Mouse (Mus musculus) stomach, embryonic 16.5 days (tissue): ENCODE data around the gene Prrc2b. TPM values are rescaled to one million over a fixed set of nuclear protein-coding genes. Genes with fewer than 3 reads are reported as not detected.

Experiments used
- ATAC-seq: fragments of 200-750 bp; cut with Nextera tagmentation; 2 replicates; pipeline ENCODE4 v1.8.0; 2017; ENCODE audit warnings: moderate number of reproducible peaks, moderate TSS enrichment; ENCODE audit not compliant: insufficient read depth, low FRiP score
- H3K27ac ChIP-seq: fragments of 300-500 bp; sonication (generic); 2 replicates; pipeline ENCODE4 v1.5.1; 2014; ENCODE audit warnings: low read length
- H3K27me3 ChIP-seq: fragments of 300-500 bp; sonication (generic); 2 replicates; pipeline ENCODE4 v1.6.1; 2014; ENCODE audit warnings: low read length, control low read depth, mixed read lengths; ENCODE audit not compliant: control insufficient read depth, insufficient read depth
- H3K36me3 ChIP-seq: fragments of 300-500 bp; sonication (generic); 2 replicates; pipeline ENCODE4 v1.6.1; 2014; ENCODE audit warnings: low read length; ENCODE audit not compliant: control insufficient read depth, insufficient read depth
- H3K4me1 ChIP-seq: fragments of 300-500 bp; sonication (generic); 2 replicates; pipeline ENCODE4 v1.6.1; 2014; ENCODE audit warnings: low read length, control low read depth, mixed read lengths; ENCODE audit not compliant: control insufficient read depth, insufficient read depth
- H3K4me2 ChIP-seq: fragments of 300-500 bp; sonication (generic); 2 replicates; pipeline ENCODE4 v1.6.1; 2014; ENCODE audit warnings: low read depth, low read length, mixed read lengths
- H3K4me3 ChIP-seq: fragments of 300-500 bp; sonication (generic); replicated peaks from 2 replicates; pipeline ENCODE4 v1.5.1; 2014; ENCODE audit warnings: mild to moderate bottlenecking, low read length
- H3K9ac ChIP-seq: fragments of 300-500 bp; sonication (generic); 2 replicates; pipeline ENCODE4 v1.6.1; 2014; ENCODE audit warnings: low read length
- H3K9me3 ChIP-seq: fragments of 300-500 bp; sonication (generic); replicated peaks from 2 replicates; pipeline ENCODE4 v1.6.1; 2016; ENCODE audit warnings: low read length, control low read depth; ENCODE audit not compliant: control insufficient read depth
- WGBS: fragments of 180-500 bp; shearing (Covaris S2); extraction: QIAGEN DNeasy Blood & Tissue Kit; methylation state at CpG from one replicate; pipeline ENCODE4 v1.1.7; 2014; 5-methylcytosine and 5-hydroxymethylcytosine counted together
- polyA plus RNA-seq: library from polyadenylated mRNA; unstranded; fragments of >200 nt; fragmentation: Nextera tagmentation; extraction: Ambion mirVana; gene quantifications from 2 replicates; pipeline ENCODE4 v1.2.1, GENCODE M21; 2015

Prrc2b gene
- polyA plus RNA-seq, 1 experiment from 2014 or later = 27.3 TPM

GRCm38 (mm10) chr2:32252658-32253057, 101.8 kb downstream of the Prrc2b start:
- 84% methylated on average over 5 of the region's 5 CpGs for WGBS
- Histone ChIP-seq H3K27me3 (no peaks in the 10 kb centered on the region), H3K4me2 (no peak overlapping the region), H3K9me3 (no peaks in the 10 kb centered on the region), H3K27ac (peak overlapping the region; percentile 40; the same call in 1 of the 2 replicates), H3K4me1 (peaks cover 11% of the 10 kb centered on the region; the same call in 1 of the 2 replicates), H3K4me3 (no peak overlapping the region), H3K9ac (no peak overlapping the region), H3K36me3 (0 out of 2 replicates have a peak, but pooled peaks cover 21% of the 10 kb centered on the region)
- ATAC-seq = no peak

- 83% methylated on average over 1 of the region's 1 CpGs for WGBS
- H3K27me3 ChIP-seq = no peaks in the 10 kb centered on the region
- no peak overlapping the region for H3K4me3 ChIP-seq
- no peak overlapping the region; the same call in 1 of the 2 replicates for H3K9ac ChIP-seq
- no peak overlapping the region for H3K4me2 ChIP-seq
- 0 out of 2 replicates have a peak, but pooled peaks cover 14% of the 10 kb centered on the region for H3K36me3 ChIP-seq
- H3K9me3 ChIP-seq = no peaks in the 10 kb centered on the region
- no peak for ATAC-seq
- peaks cover 11% of the 10 kb centered on the region; the same call in 1 of the 2 replicates for H3K4me1 ChIP-seq
- no peak overlapping the region for H3K27ac ChIP-seq
Observed at GRCm38 (mm10) chr2:32253352-32253751, 102.5 kb downstream of the Prrc2b start.

- no peak overlapping the region for H3K4me3 ChIP-seq
- H3K4me1 ChIP-seq = peaks cover 20% of the 10 kb centered on the region
- no peak overlapping the region for H3K9ac ChIP-seq
- ATAC-seq = no peak
- H3K9me3 ChIP-seq = no peaks in the 10 kb centered on the region
- no peak overlapping the region for H3K27ac ChIP-seq
- 0 out of 2 replicates have a peak, but pooled peaks cover 6% of the 10 kb centered on the region for H3K36me3 ChIP-seq
- WGBS = 75% methylated on average over 5 of the region's 5 CpGs
- no peaks in the 10 kb centered on the region for H3K27me3 ChIP-seq
- no peak overlapping the region for H3K4me2 ChIP-seq
Observed at GRCm38 (mm10) chr2:32254563-32254962, 103.7 kb downstream of the Prrc2b start.

- H3K9ac ChIP-seq = no peak overlapping the region
- WGBS = 70% methylated on average over 11 of the region's 11 CpGs
- H3K4me1 ChIP-seq = peaks cover 20% of the 10 kb centered on the region
- 0 out of 2 replicates have a peak, but pooled peaks cover 6% of the 10 kb centered on the region for H3K36me3 ChIP-seq
- H3K4me3 ChIP-seq = no peak overlapping the region
- no peak for ATAC-seq
- no peak overlapping the region for H3K27ac ChIP-seq
- no peaks in the 10 kb centered on the region for H3K9me3 ChIP-seq
- no peak overlapping the region for H3K4me2 ChIP-seq
- no peaks in the 10 kb centered on the region for H3K27me3 ChIP-seq
Observed at GRCm38 (mm10) chr2:32256273-32256672, 105.4 kb downstream of the Prrc2b start.

- Histone ChIP-seq H3K27ac (peak overlapping the region; percentile 72; the same call in 1 of the 2 replicates), H3K36me3 (no peaks in the 10 kb centered on the region), H3K9ac (peak overlapping the region; percentile 91), H3K27me3 (no peaks in the 10 kb centered on the region), H3K4me3 (peak overlapping the region; percentile 82), H3K4me1 (peaks cover 8% of the 10 kb centered on the region), H3K9me3 (no peaks in the 10 kb centered on the region), H3K4me2 (peak overlapping the region; percentile 85)
- ATAC-seq = no peak
- WGBS = 42% methylated on average over 6 of the region's 6 CpGs
Observed at GRCm38 (mm10) chr2:32258887-32259533, 108.1 kb downstream of the Prrc2b start.

GRCm38 (mm10) chr2:32259657-32260417, 109.0 kb downstream of the Prrc2b start, which contains the start of gene Uck1:
Gene Uck1 (minus strand): TSS chr2:32260159.
- Histone ChIP-seq H3K4me2 (peak within 1 kb of the TSS; percentile 85), H3K4me1 (peaks cover 8% of the 10 kb centered on the region), H3K27me3 (no peaks in the 10 kb centered on the region), H3K9ac (peak within 1 kb of the TSS; percentile 91), H3K9me3 (no peaks in the 10 kb centered on the region), H3K27ac (peak within 1 kb of the TSS; percentile 72; the same call in 1 of the 2 replicates), H3K4me3 (peak within 1 kb of the TSS; percentile 82), H3K36me3 (no peaks in the 10 kb centered on the region)
- ATAC-seq = peak; percentile 91
- WGBS = 2% methylated on average over 59 of the region's 59 CpGs

- no peak for ATAC-seq
- H3K9me3 ChIP-seq = no peaks in the 10 kb centered on the region
- H3K36me3 ChIP-seq = no peaks in the 10 kb centered on the region
- peak overlapping the region; percentile 85; the same call in 1 of the 2 replicates for H3K4me2 ChIP-seq
- no peak overlapping the region for H3K4me3 ChIP-seq
- H3K27ac ChIP-seq = no peak overlapping the region
- no peak overlapping the region for H3K9ac ChIP-seq
- peaks cover 8% of the 10 kb centered on the region for H3K4me1 ChIP-seq
- no peaks in the 10 kb centered on the region for H3K27me3 ChIP-seq
- WGBS = 29% methylated on average over 4 of the region's 4 CpGs
Observed at GRCm38 (mm10) chr2:32260635-32261034, 109.8 kb downstream of the Prrc2b start.

- no peak overlapping the region for H3K27ac ChIP-seq
- WGBS = 71% methylated on average over 3 of the region's 3 CpGs
- H3K4me3 ChIP-seq = no peak overlapping the region
- no peaks in the 10 kb centered on the region for H3K27me3 ChIP-seq
- no peak for ATAC-seq
- peaks cover 13% of the 10 kb centered on the region for H3K36me3 ChIP-seq
- no peaks in the 10 kb centered on the region for H3K9me3 ChIP-seq
- no peaks in the 10 kb centered on the region for H3K4me1 ChIP-seq
- H3K4me2 ChIP-seq = no peak overlapping the region
- no peak overlapping the region for H3K9ac ChIP-seq
Observed at GRCm38 (mm10) chr2:32275823-32276222, 124.9 kb downstream of the Prrc2b start.

- H3K36me3 ChIP-seq = peaks cover 20% of the 10 kb centered on the region
- H3K9me3 ChIP-seq = no peaks in the 10 kb centered on the region
- no peak overlapping the region for H3K4me2 ChIP-seq
Observed at GRCm38 (mm10) chr2:32282289-32282688, 131.4 kb downstream of the Prrc2b start.

More at GRCm38 (mm10) chr2:32282289-32282688, 131.4 kb downstream of the Prrc2b start:
- Histone ChIP-seq H3K9ac (no peak overlapping the region), H3K27me3 (no peaks in the 10 kb centered on the region), H3K27ac (no peak overlapping the region), H3K4me3 (no peak overlapping the region), H3K4me1 (peaks cover 6% of the 10 kb centered on the region)
- ATAC-seq = no peak
- 90% methylated on average over 2 of the region's 2 CpGs for WGBS
